Mouse (Mus musculus) embryonic facial prominence, embryonic 11.5 days (tissue): Measurements from ENCODE around the gene Tdrd3. TPM values are rescaled to one million over a fixed set of nuclear protein-coding genes. Genes with fewer than 3 reads are reported as not detected.

Experiments used
- ATAC-seq: fragments of 200-750 bp; cut with Nextera tagmentation; replicated peaks from 2 replicates; pipeline ENCODE4 v1.8.0; 2017; ENCODE audit warnings: low read depth; ENCODE audit not compliant: insufficient number of reproducible peaks, low FRiP score, low TSS enrichment
- DNase-seq: peaks from one replicate; pipeline ENCODE4 v3.0.0-alpha.2; 2015; ENCODE audit warnings: low spot score
- H3K27ac ChIP-seq: fragments of 300-500 bp; sonication (generic); replicated peaks from 2 replicates; pipeline ENCODE4 v1.5.1; 2014; ENCODE audit warnings: mild to moderate bottlenecking, low read depth, low read length, control low read depth
- H3K27me3 ChIP-seq: fragments of 300-500 bp; sonication (generic); 2 replicates; pipeline ENCODE4 v1.6.1; 2014; ENCODE audit warnings: mild to moderate bottlenecking, low read length, moderate library complexity, mixed read lengths; ENCODE audit not compliant: control insufficient read depth, insufficient read depth
- H3K36me3 ChIP-seq: fragments of 300-500 bp; sonication (generic); replicated peaks from 2 replicates; pipeline ENCODE4 v1.6.1; 2014; ENCODE audit warnings: low read depth, mild to moderate bottlenecking, low read length, moderate library complexity, mixed read lengths; ENCODE audit not compliant: control insufficient read depth, insufficient read depth
- H3K4me1 ChIP-seq: fragments of 300-500 bp; sonication (generic); 2 replicates; pipeline ENCODE4 v1.6.1; 2014; ENCODE audit warnings: low read length, mixed read lengths; ENCODE audit not compliant: control insufficient read depth, insufficient read depth
- H3K4me2 ChIP-seq: fragments of 300-500 bp; sonication (generic); 2 replicates; pipeline ENCODE4 v1.6.1; 2014; ENCODE audit warnings: low read depth, mild to moderate bottlenecking, control low read depth, low read length, moderate library complexity
- H3K4me3 ChIP-seq: fragments of 300-500 bp; sonication (generic); 2 replicates; pipeline ENCODE4 v1.5.1; 2014; ENCODE audit warnings: low read depth, low read length, control low read depth
- H3K9ac ChIP-seq: fragments of 300-500 bp; sonication (generic); replicated peaks from 2 replicates; pipeline ENCODE4 v1.6.1; 2014; ENCODE audit warnings: mild to moderate bottlenecking, control low read depth, low read length
- H3K9me3 ChIP-seq: fragments of 300-500 bp; sonication (generic); replicated peaks from 2 replicates; pipeline ENCODE4 v1.6.1; 2016; ENCODE audit warnings: mild to moderate bottlenecking, low read length, inconsistent platforms, mixed read lengths; ENCODE audit not compliant: control insufficient read depth
- WGBS: fragments of 180-500 bp; shearing (Covaris S2); extraction: QIAGEN DNeasy Blood & Tissue Kit; methylation state at CpG from one replicate; pipeline ENCODE4 v1.1.7; 2014; 5-methylcytosine and 5-hydroxymethylcytosine counted together
- polyA plus RNA-seq: library from polyadenylated mRNA; unstranded; fragments of >200 nt; fragmentation: Nextera tagmentation; extraction: Ambion mirVana; gene quantifications from 2 replicates; pipeline ENCODE4 v1.2.1, GENCODE M21; 2014

The Tdrd3 gene
- polyA plus RNA-seq, 1 experiment from 2014 or later = 50.7 TPM

GRCm38 (mm10) chr14:87427659-87428289 lies 11.3 kb downstream of the Tdrd3 start:
- no peak overlapping the region for H3K4me2 ChIP-seq
- no peak overlapping the region for H3K27ac ChIP-seq
- no peaks in the 10 kb centered on the region for H3K27me3 ChIP-seq
- WGBS = 87% methylated on average over 5 of the region's 5 CpGs
- H3K9me3 ChIP-seq = no peaks in the 10 kb centered on the region
- H3K36me3 ChIP-seq = no peaks in the 10 kb centered on the region
- no peak overlapping the region for H3K4me3 ChIP-seq
- no peak overlapping the region for H3K9ac ChIP-seq
- no peak for ATAC-seq
- H3K4me1 ChIP-seq = no peaks in the 10 kb centered on the region
- no peak for DNase-seq

- no peaks in the 10 kb centered on the region for H3K9me3 ChIP-seq
- H3K4me2 ChIP-seq = no peak overlapping the region
- no peaks in the 10 kb centered on the region for H3K27me3 ChIP-seq
- H3K36me3 ChIP-seq = no peaks in the 10 kb centered on the region
- WGBS = 78% methylated on average over 5 of the region's 5 CpGs
- no peak overlapping the region for H3K9ac ChIP-seq
- H3K4me3 ChIP-seq = no peak overlapping the region
- no peak overlapping the region for H3K27ac ChIP-seq
- no peak for DNase-seq
- no peak for ATAC-seq
- no peaks in the 10 kb centered on the region for H3K4me1 ChIP-seq
These were observed 17.0 kb downstream of the Tdrd3 start for GRCm38 (mm10) chr14:87433390-87433915.

GRCm38 (mm10) chr14:87435382-87435781 lies 18.9 kb downstream of the Tdrd3 start:
- DNase-seq (no peak), ATAC-seq (no peak)
- Histone ChIP-seq H3K4me3 (no peak overlapping the region), H3K27ac (no peak overlapping the region), H3K4me2 (no peak overlapping the region), H3K4me1 (no peaks in the 10 kb centered on the region), H3K9ac (no peak overlapping the region), H3K27me3 (no peaks in the 10 kb centered on the region), H3K9me3 (no peaks in the 10 kb centered on the region), H3K36me3 (no peaks in the 10 kb centered on the region)
- WGBS = 86% methylated on average over 4 of the region's 4 CpGs

GRCm38 (mm10) chr14:87439721-87440120 lies 23.3 kb downstream of the Tdrd3 start:
- H3K9ac ChIP-seq = no peak overlapping the region
- H3K36me3 ChIP-seq = no peaks in the 10 kb centered on the region
- H3K27ac ChIP-seq = no peak overlapping the region
- no peaks in the 10 kb centered on the region for H3K4me1 ChIP-seq
- 2% methylated on average over 2 of the region's 2 CpGs for WGBS
- ATAC-seq (no peak), DNase-seq (no peak)
- H3K27me3 ChIP-seq = no peaks in the 10 kb centered on the region
- H3K4me3 ChIP-seq = no peak overlapping the region
- no peaks in the 10 kb centered on the region for H3K9me3 ChIP-seq
- no peak overlapping the region for H3K4me2 ChIP-seq

GRCm38 (mm10) chr14:87446331-87446913 lies 30.0 kb downstream of the Tdrd3 start:
- Histone ChIP-seq H3K9ac (no peak overlapping the region), H3K4me2 (no peak overlapping the region), H3K27me3 (no peaks in the 10 kb centered on the region), H3K9me3 (no peaks in the 10 kb centered on the region), H3K36me3 (no peaks in the 10 kb centered on the region), H3K4me1 (no peaks in the 10 kb centered on the region), H3K27ac (no peak overlapping the region), H3K4me3 (no peak overlapping the region)
- no peak for ATAC-seq
- DNase-seq = no peak
- WGBS = 92% methylated on average over 8 of the region's 8 CpGs

- no peak overlapping the region for H3K9ac ChIP-seq
- H3K4me2 ChIP-seq = no peak overlapping the region
- no peaks in the 10 kb centered on the region for H3K9me3 ChIP-seq
- H3K27me3 ChIP-seq = no peaks in the 10 kb centered on the region
- no peaks in the 10 kb centered on the region for H3K4me1 ChIP-seq
- DNase-seq (peak; percentile 93), ATAC-seq (peak; percentile 69; the same call in 1 of the 2 replicates)
- H3K4me3 ChIP-seq = no peak overlapping the region
- 11% methylated on average over 7 of the region's 7 CpGs for WGBS
- H3K27ac ChIP-seq = no peak overlapping the region
- no peaks in the 10 kb centered on the region for H3K36me3 ChIP-seq
These were observed 35.4 kb downstream of the Tdrd3 start for GRCm38 (mm10) chr14:87451645-87452443.

- no peak overlapping the region for H3K4me3 ChIP-seq
- H3K9me3 ChIP-seq = no peaks in the 10 kb centered on the region
- no peaks in the 10 kb centered on the region for H3K27me3 ChIP-seq
- H3K4me2 ChIP-seq = no peak overlapping the region
- ATAC-seq (no peak), DNase-seq (no peak)
- H3K27ac ChIP-seq = no peak overlapping the region
- no peak overlapping the region for H3K9ac ChIP-seq
- H3K4me1 ChIP-seq = no peaks in the 10 kb centered on the region
- no peaks in the 10 kb centered on the region for H3K36me3 ChIP-seq
- 66% methylated on average over 5 of the region's 5 CpGs for WGBS
These were observed 39.3 kb downstream of the Tdrd3 start for GRCm38 (mm10) chr14:87455630-87456175.
